ENCODE assay signal across 8 mouse cellular contexts in genomic region chr1:189817810-189818209, GRCm38 (mm10).
DNase-seq lines count a peak whose midpoint lies in the region; ATAC-seq and TF ChIP-seq lines count a peak whose summit lies in the region.

No protein-coding gene starts in this region.

- no peak overlapping the region for H3K4me3 ChIP-seq in embryonic facial prominence, embryonic 13.5 days
- H3K4me3 ChIP-seq in lung, postnatal 0 days (ENCODE audit: low read depth, low read length): no peak overlapping the region
- H3K4me3 ChIP-seq in liver, embryonic 12.5 days: no peak overlapping the region

- ATAC-seq in embryonic facial prominence, embryonic 13.5 days (ENCODE audit: insufficient number of reproducible peaks, insufficient read depth, low FRiP score, low TSS enrichment, low read depth): no peak; the same call in 1 of the 2 replicates
- peak; percentile 49 for ATAC-seq in lung, postnatal 0 days
- ATAC-seq in cerebellum, adult (ENCODE audit: insufficient number of reproducible peaks, low FRiP score, low TSS enrichment): no peak
- no peak for ATAC-seq in liver, embryonic 12.5 days

- H3K36me3 ChIP-seq in embryonic facial prominence, embryonic 13.5 days: peaks cover 8% of the 10 kb centered on the region; the same call in 1 of the 2 replicates
- H3K36me3 ChIP-seq in lung, postnatal 0 days (ENCODE audit: insufficient read depth, low read length): no peaks in the 10 kb centered on the region
- H3K36me3 ChIP-seq in liver, embryonic 12.5 days: no peaks in the 10 kb centered on the region

- TF ChIP-seq EP300 in lung, postnatal 0 days (IDR thresholded peaks at IDR 0.05): no peak

- H3K27ac ChIP-seq in embryonic facial prominence, embryonic 13.5 days: peak overlapping the region; percentile 94
- peak overlapping the region; percentile 44 for H3K27ac ChIP-seq in lung, postnatal 0 days (ENCODE audit: low read length)
- H3K27ac ChIP-seq in liver, embryonic 12.5 days: no peak overlapping the region

- peak; percentile 7 to 49 for DNase-seq in frontal cortex, postnatal 25 days (ENCODE audit: low spot score in 2 of 2)
- peak; percentile 47 for DNase-seq in kidney, adult 9 months
- DNase-seq in lung, postnatal 0 days (ENCODE audit: low spot score): peak; percentile 49
- DNase-seq in cerebellum, postnatal 36 days: no peak
- DNase-seq in thymus, postnatal 14 days: no peak

- H3K4me2 ChIP-seq in embryonic facial prominence, embryonic 13.5 days: peak overlapping the region; percentile 31
- no peak overlapping the region for H3K4me2 ChIP-seq in lung, postnatal 0 days (replicated peaks; ENCODE audit: low read depth, low read length)
- no peak overlapping the region for H3K4me2 ChIP-seq in liver, embryonic 12.5 days

- H3K9me3 ChIP-seq in embryonic facial prominence, embryonic 13.5 days: no peaks in the 10 kb centered on the region
- H3K9me3 ChIP-seq in lung, postnatal 0 days (ENCODE audit: low read length): no peaks in the 10 kb centered on the region
- no peaks in the 10 kb centered on the region for H3K9me3 ChIP-seq in liver, embryonic 12.5 days (replicated peaks)

- 36% methylated on average over 9 of the region's 9 CpGs for WGBS in embryonic facial prominence, embryonic 13.5 days
- WGBS in lung, postnatal 0 days: 53% methylated on average over 9 of the region's 9 CpGs
- WGBS in liver, embryonic 12.5 days (ENCODE audit: insufficient replicate concordance): 79% methylated on average over 9 of the region's 9 CpGs

- no peak overlapping the region for H3K9ac ChIP-seq in embryonic facial prominence, embryonic 13.5 days
- no peak overlapping the region for H3K9ac ChIP-seq in lung, postnatal 0 days (replicated peaks; ENCODE audit: low read depth)
- H3K9ac ChIP-seq in liver, embryonic 12.5 days: no peak overlapping the region

- H3K4me1 ChIP-seq in embryonic facial prominence, embryonic 13.5 days: peaks cover 56% of the 10 kb centered on the region
- H3K4me1 ChIP-seq in lung, postnatal 0 days (ENCODE audit: insufficient read depth, low read depth, low read length): peaks cover 2% of the 10 kb centered on the region; the same call in 1 of the 2 replicates
- H3K4me1 ChIP-seq in liver, embryonic 12.5 days: peaks cover 15% of the 10 kb centered on the region

- H3K27me3 ChIP-seq in embryonic facial prominence, embryonic 13.5 days: no peaks in the 10 kb centered on the region
- no peaks in the 10 kb centered on the region for H3K27me3 ChIP-seq in lung, postnatal 0 days (replicated peaks; ENCODE audit: insufficient read depth, low read length)
- H3K27me3 ChIP-seq in liver, embryonic 12.5 days (replicated peaks): 0 out of 2 replicates have a peak, but pooled peaks cover 3% of the 10 kb centered on the region

- no peak for TF ChIP-seq CTCF in lung, postnatal 0 days (IDR thresholded peaks at IDR 0.05)

Comparison
In these comparisons a context has a peak if more than half of its experiments do, and no peak if none do; other contexts are left out.
1. DNase-seq: peak in frontal cortex, postnatal 25 days (2 of 2), kidney, adult 9 months (single experiment) and lung, postnatal 0 days (single experiment); none in cerebellum, postnatal 36 days (0 of 2) and thymus, postnatal 14 days (single experiment).